ENCODE assay signal across 9 mouse cellular contexts in genomic region chr9:100581543-100582492, GRCm38 (mm10). TPM values are rescaled to one million over a fixed set of nuclear protein-coding genes. Genes with fewer than 3 reads are reported as not detected.
DNase-seq lines count a peak whose midpoint lies in the region; ATAC-seq and TF ChIP-seq lines count a peak whose summit lies in the region.
"Had no signal": no experiment of that assay in that cellular context is flagged by ENCODE, and none has a peak within 500 bp of the region (broad histone marks: within the 10 kb centered on the region; RNA-seq: fewer than 3 reads in every experiment).

No protein-coding gene starts in this region.

- H3K27ac ChIP-seq in forebrain, embryonic 12.5 days, result peak overlapping the region; percentile 75
- no peak overlapping the region; the same call in 1 of the 2 replicates for H3K27ac ChIP-seq in hindbrain, embryonic 16.5 days (ENCODE audit: low read depth, low read length)
- peak overlapping the region; percentile 48 for H3K27ac ChIP-seq in lung, embryonic 15.5 days

- no peak overlapping the region for H3K4me3 ChIP-seq in lung, adult 2 months (replicated peaks; ENCODE audit: extremely low read depth, low read depth, low read length)
- H3K4me3 ChIP-seq in forebrain, embryonic 12.5 days (replicated peaks), result no peak overlapping the region
- H3K4me3 ChIP-seq in hindbrain, embryonic 16.5 days (ENCODE audit: low read length), result no peak overlapping the region
- H3K4me3 ChIP-seq in lung, embryonic 15.5 days, result no peak overlapping the region

- peak; percentile 69; the same call in 1 of the 2 replicates for ATAC-seq in forebrain, embryonic 12.5 days (ENCODE audit: low FRiP score)
- ATAC-seq in hindbrain, embryonic 16.5 days, result peak; percentile 73
- ATAC-seq in lung, embryonic 15.5 days (ENCODE audit: borderline replicate concordance, extremely low read depth, low FRiP score, low TSS enrichment), result no peak
- ATAC-seq in erythroid progenitor cell, adult 5-6 weeks (replicated peaks; ENCODE audit: low FRiP score, poor library complexity, severe bottlenecking), result no peak

- 59% methylated on average over 13 of the region's 13 CpGs for WGBS in lung, adult 2 months
- WGBS in forebrain, embryonic 12.5 days, result 22% methylated on average over 13 of the region's 13 CpGs
- 31% methylated on average over 13 of the region's 13 CpGs for WGBS in hindbrain, embryonic 16.5 days
- WGBS in lung, embryonic 15.5 days, result 48% methylated on average over 13 of the region's 13 CpGs

- H3K9ac ChIP-seq in forebrain, embryonic 12.5 days, result no peak overlapping the region
- H3K9ac ChIP-seq in hindbrain, embryonic 16.5 days (ENCODE audit: low read depth, low read length), result no peak overlapping the region
- no peak overlapping the region for H3K9ac ChIP-seq in lung, embryonic 15.5 days

- no peak for TF ChIP-seq CTCF in lung, adult 2 months (IDR thresholded peaks at IDR 0.05; ENCODE audit: insufficient read depth, low read length)

- peak; percentile 35 for DNase-seq in lung, adult 2 months
- no peak for DNase-seq in lung, postnatal 25 days (ENCODE audit: low spot score)
- peak; percentile 16 for DNase-seq in testis, postnatal 14 days (ENCODE audit: low spot score)
- no peak for DNase-seq in spleen, adult 12 weeks (ENCODE audit: low spot score)

- TF ChIP-seq POLR2A in lung, adult 2 months (IDR thresholded peaks at IDR 0.05; ENCODE audit: borderline replicate concordance, extremely low read depth, low read depth, low read length), result no peak

- no peaks in the 10 kb centered on the region for H3K36me3 ChIP-seq in forebrain, embryonic 12.5 days (replicated peaks)
- H3K36me3 ChIP-seq in hindbrain, embryonic 16.5 days (ENCODE audit: control insufficient read depth, insufficient read depth, low read length), result no peaks in the 10 kb centered on the region
- no peaks in the 10 kb centered on the region for H3K36me3 ChIP-seq in lung, embryonic 15.5 days

- peaks cover 6% of the 10 kb centered on the region for H3K4me1 ChIP-seq in lung, adult 2 months (ENCODE audit: control insufficient read depth, insufficient read depth, low read length)
- H3K4me1 ChIP-seq in forebrain, embryonic 12.5 days, result peaks cover 33% of the 10 kb centered on the region
- H3K4me1 ChIP-seq in hindbrain, embryonic 16.5 days (ENCODE audit: control insufficient read depth, insufficient read depth, low read depth, low read length), result peaks cover 10% of the 10 kb centered on the region
- peaks cover 20% of the 10 kb centered on the region for H3K4me1 ChIP-seq in lung, embryonic 15.5 days

- H3K27me3 ChIP-seq in forebrain, embryonic 12.5 days, result no peaks in the 10 kb centered on the region
- no peaks in the 10 kb centered on the region for H3K27me3 ChIP-seq in hindbrain, embryonic 16.5 days (replicated peaks; ENCODE audit: control insufficient read depth, insufficient read depth, low read length)
- no peaks in the 10 kb centered on the region for H3K27me3 ChIP-seq in lung, embryonic 15.5 days

- H3K9me3 ChIP-seq in forebrain, embryonic 12.5 days, result no peaks in the 10 kb centered on the region
- H3K9me3 ChIP-seq in hindbrain, embryonic 16.5 days (ENCODE audit: control insufficient read depth, low read length), result no peaks in the 10 kb centered on the region
- H3K9me3 ChIP-seq in lung, embryonic 15.5 days, result no peaks in the 10 kb centered on the region

- peak overlapping the region; percentile 3 for H3K4me2 ChIP-seq in forebrain, embryonic 12.5 days
- no peak overlapping the region for H3K4me2 ChIP-seq in hindbrain, embryonic 16.5 days (ENCODE audit: low read length)
- no peak overlapping the region for H3K4me2 ChIP-seq in lung, embryonic 15.5 days

RNA-seq across cellular contexts. Expression of gene Slc35g2, which starts 10.9 kb away (rescaled TPM):
- polyA plus RNA-seq in lung, adult 2 months (2012; rRNA removed), result 5.4 and 9.0 TPM in 2 replicates
- 8.1 and 9.0 TPM in 2 replicates for polyA plus RNA-seq in forebrain, embryonic 12.5 days (2016; fragmentation: Nextera tagmentation; extraction: Ambion mirVana)
- polyA plus RNA-seq in hindbrain, embryonic 16.5 days (2015; fragmentation: Nextera tagmentation; extraction: Ambion mirVana), result 24.3 and 33.0 TPM in 2 replicates
- polyA plus RNA-seq in lung, embryonic 15.5 days (2015; fragmentation: Nextera tagmentation; extraction: Ambion mirVana), result 8.5 and 8.9 TPM in 2 replicates
- total RNA-seq in erythroid progenitor cell, adult 5-6 weeks (2015; ENCODE audit: low replicate concordance), result not detected in 2 replicates
- not detected in 2 replicates for total RNA-seq in erythroid progenitor cell, adult 5-6 weeks (2017; ENCODE audit: low replicate concordance)
- total RNA-seq: MEL had no signal

RNA-seq across cellular contexts. Expression of gene Stag1, which starts 15.8 kb away (rescaled TPM):
- polyA plus RNA-seq in lung, adult 2 months (2012; rRNA removed), result 3.0 and 4.2 TPM in 2 replicates
- 61.0 and 61.9 TPM in 2 replicates for polyA plus RNA-seq in forebrain, embryonic 12.5 days (2016; fragmentation: Nextera tagmentation; extraction: Ambion mirVana)
- polyA plus RNA-seq in hindbrain, embryonic 16.5 days (2015; fragmentation: Nextera tagmentation; extraction: Ambion mirVana), result 21.9 and 23.4 TPM in 2 replicates
- 36.6 and 43.1 TPM in 2 replicates for polyA plus RNA-seq in lung, embryonic 15.5 days (2015; fragmentation: Nextera tagmentation; extraction: Ambion mirVana)
- total RNA-seq in erythroid progenitor cell, adult 5-6 weeks (2015; ENCODE audit: low replicate concordance), result 121 and 177 TPM in 2 replicates
- 229 and 248 TPM in 2 replicates for total RNA-seq in erythroid progenitor cell, adult 5-6 weeks (2017; ENCODE audit: low replicate concordance)

RNA-seq across cellular contexts. Expression of gene Nck1, which starts 35.9 kb away (rescaled TPM):
- polyA plus RNA-seq in lung, adult 2 months (2012; rRNA removed), result 4.3 and 8.7 TPM in 2 replicates
- polyA plus RNA-seq in forebrain, embryonic 12.5 days (2016; fragmentation: Nextera tagmentation; extraction: Ambion mirVana), result 63.6 and 68.6 TPM in 2 replicates
- polyA plus RNA-seq in hindbrain, embryonic 16.5 days (2015; fragmentation: Nextera tagmentation; extraction: Ambion mirVana), result 60.3 and 61.6 TPM in 2 replicates
- 70.7 and 76.6 TPM in 2 replicates for polyA plus RNA-seq in lung, embryonic 15.5 days (2015; fragmentation: Nextera tagmentation; extraction: Ambion mirVana)
- total RNA-seq in erythroid progenitor cell, adult 5-6 weeks (2015; ENCODE audit: low replicate concordance), result 20.5 and 21.3 TPM in 2 replicates
- 20.2 and 43.7 TPM in 2 replicates for total RNA-seq in erythroid progenitor cell, adult 5-6 weeks (2017; ENCODE audit: low replicate concordance)

Comparison
In these comparisons a context has a peak if more than half of its experiments do, and no peak if none do; other contexts are left out.
1. DNase-seq: peak in lung, adult 2 months (single experiment) and testis, postnatal 14 days (single experiment); none in lung, postnatal 25 days (single experiment) and spleen, adult 12 weeks (single experiment).
2. ATAC-seq: peak in forebrain, embryonic 12.5 days (single experiment) and hindbrain, embryonic 16.5 days (single experiment); none in lung, embryonic 15.5 days (single experiment) and erythroid progenitor cell, adult 5-6 weeks (single experiment).